Mouse (Mus musculus) liver, adult 2 months (tissue): ENCODE measurements around the gene Cd3eap.

Experiments used
- CTCF ChIP-seq: fragments of 200-500 bp; IDR thresholded peaks from 2 replicates; pipeline ENCODE4 v1.5.1; 2011; ENCODE audit warnings: low read depth, low read length, control low read depth
- POLR2A ChIP-seq: fragments of 200-500 bp; IDR thresholded peaks from 2 replicates; pipeline ENCODE4 v1.6.1; 2011; ENCODE audit warnings: low read length, control low read depth; ENCODE audit not compliant: insufficient read depth; ENCODE audit errors: extremely low read depth

GRCm38 (mm10) chr7:19376019-19376418 is 16.7 kb upstream of the Cd3eap start:
- TF ChIP-seq CTCF: no peak
- no peak for TF ChIP-seq POLR2A
